Mouse (Mus musculus): Measurements from ENCODE around the gene Pcnx4. TPM values are rescaled to one million over a fixed set of nuclear protein-coding genes. Genes with fewer than 3 reads are reported as not detected.
A peak's percentile ranks its signal among the peaks of the same experiment; 100 is the strongest.

Pcnx4 gene
- 12.0 and 12.3 TPM in 2 replicates for polyA plus RNA-seq (2015; fragmentation: Nextera tagmentation; extraction: Ambion mirVana)

- 0% methylated on average over 45 of the region's 45 CpGs for WGBS
- ATAC-seq (ENCODE audit: insufficient number of reproducible peaks, low FRiP score, low TSS enrichment, low read depth): peak; percentile 98
- Histone ChIP-seq H3K36me3 (no peaks in the 10 kb centered on the region), H3K9ac (peak within 1 kb of the TSS; percentile 63), H3K4me1 (peaks cover 7% of the 10 kb centered on the region; the same call in 1 of the 2 replicates), H3K27ac (replicated peaks) (peak within 1 kb of the TSS; percentile 79), H3K4me3 (replicated peaks) (peak within 1 kb of the TSS; percentile 78), H3K27me3 (no peaks in the 10 kb centered on the region), H3K4me2 (replicated peaks) (peak within 1 kb of the TSS; percentile 61), H3K9me3 (replicated peaks) (no peaks in the 10 kb centered on the region)
Measured at GRCm38 (mm10) chr12:72536021-72536597, at the start of gene Pcnx4. Gene Pcnx4 (plus strand): TSS chr12:72536383.

GRCm38 (mm10) chr12:72487498-72487897, 48.7 kb upstream of the Pcnx4 start:
- H3K27ac ChIP-seq (replicated peaks): no peak overlapping the region
- no peaks in the 10 kb centered on the region for H3K36me3 ChIP-seq
- no peak overlapping the region for H3K4me2 ChIP-seq (replicated peaks)
- H3K27me3 ChIP-seq: no peaks in the 10 kb centered on the region
- no peak overlapping the region for H3K4me3 ChIP-seq (replicated peaks)
- 70% methylated on average over 3 of the region's 3 CpGs for WGBS
- H3K4me1 ChIP-seq: no peaks in the 10 kb centered on the region; the same call in 1 of the 2 replicates
- ATAC-seq (ENCODE audit: insufficient number of reproducible peaks, low FRiP score, low TSS enrichment, low read depth): no peak
- no peak overlapping the region for H3K9ac ChIP-seq
- no peaks in the 10 kb centered on the region for H3K9me3 ChIP-seq (replicated peaks)

- H3K27ac ChIP-seq (replicated peaks): no peak overlapping the region
- WGBS: 82% methylated on average over 3 of the region's 3 CpGs
Measured at GRCm38 (mm10) chr12:72489995-72490394, 46.2 kb upstream of the Pcnx4 start.

GRCm38 (mm10) chr12:72491063-72491719, 45.0 kb upstream of the Pcnx4 start:
- Histone ChIP-seq H3K9me3 (replicated peaks) (no peaks in the 10 kb centered on the region), H3K27ac (replicated peaks) (no peak overlapping the region), H3K27me3 (no peaks in the 10 kb centered on the region), H3K9ac (no peak overlapping the region), H3K4me3 (replicated peaks) (no peak overlapping the region), H3K4me2 (replicated peaks) (no peak overlapping the region), H3K4me1 (no peaks in the 10 kb centered on the region), H3K36me3 (no peaks in the 10 kb centered on the region)
- WGBS: 54% methylated on average over 3 of the region's 3 CpGs
- no peak for ATAC-seq (ENCODE audit: insufficient number of reproducible peaks, low FRiP score, low TSS enrichment, low read depth)

More at GRCm38 (mm10) chr12:72489995-72490394, 46.2 kb upstream of the Pcnx4 start:
- Histone ChIP-seq H3K9ac (no peak overlapping the region), H3K4me1 (no peaks in the 10 kb centered on the region; the same call in 1 of the 2 replicates), H3K4me3 (replicated peaks) (no peak overlapping the region), H3K36me3 (no peaks in the 10 kb centered on the region), H3K27me3 (no peaks in the 10 kb centered on the region), H3K4me2 (replicated peaks) (no peak overlapping the region), H3K9me3 (replicated peaks) (no peaks in the 10 kb centered on the region)
- ATAC-seq (ENCODE audit: insufficient number of reproducible peaks, low FRiP score, low TSS enrichment, low read depth): no peak

- no peaks in the 10 kb centered on the region for H3K27me3 ChIP-seq
- 70% methylated on average over 12 of the region's 12 CpGs for WGBS
Measured at GRCm38 (mm10) chr12:72496866-72497600, 39.1 kb upstream of the Pcnx4 start.

GRCm38 (mm10) chr12:72509606-72510005, 26.6 kb upstream of the Pcnx4 start:
- H3K27ac ChIP-seq (replicated peaks): no peak overlapping the region
- H3K9ac ChIP-seq: no peak overlapping the region
- WGBS: 39% methylated on average over 7 of the region's 7 CpGs
- no peaks in the 10 kb centered on the region for H3K9me3 ChIP-seq (replicated peaks)
- H3K27me3 ChIP-seq: no peaks in the 10 kb centered on the region
- H3K4me2 ChIP-seq (replicated peaks): no peak overlapping the region
- H3K4me3 ChIP-seq (replicated peaks): no peak overlapping the region
- H3K36me3 ChIP-seq: no peaks in the 10 kb centered on the region
- no peaks in the 10 kb centered on the region for H3K4me1 ChIP-seq
- ATAC-seq (ENCODE audit: insufficient number of reproducible peaks, low FRiP score, low TSS enrichment, low read depth): no peak

More at GRCm38 (mm10) chr12:72496866-72497600, 39.1 kb upstream of the Pcnx4 start:
- Histone ChIP-seq H3K4me3 (replicated peaks) (no peak overlapping the region), H3K9ac (no peak overlapping the region), H3K4me2 (replicated peaks) (no peak overlapping the region), H3K27ac (replicated peaks) (no peak overlapping the region), H3K36me3 (no peaks in the 10 kb centered on the region), H3K9me3 (replicated peaks) (no peaks in the 10 kb centered on the region), H3K4me1 (no peaks in the 10 kb centered on the region)
- ATAC-seq (ENCODE audit: insufficient number of reproducible peaks, low FRiP score, low TSS enrichment, low read depth): no peak

- Histone ChIP-seq H3K4me1 (no peaks in the 10 kb centered on the region), H3K27me3 (no peaks in the 10 kb centered on the region), H3K36me3 (no peaks in the 10 kb centered on the region), H3K9ac (no peak overlapping the region), H3K4me3 (replicated peaks) (no peak overlapping the region), H3K27ac (replicated peaks) (no peak overlapping the region), H3K4me2 (replicated peaks) (no peak overlapping the region), H3K9me3 (replicated peaks) (no peaks in the 10 kb centered on the region)
- ATAC-seq (ENCODE audit: insufficient number of reproducible peaks, low FRiP score, low TSS enrichment, low read depth): no peak
- 59% methylated on average over 3 of the region's 3 CpGs for WGBS
Measured at GRCm38 (mm10) chr12:72515446-72515845, 20.7 kb upstream of the Pcnx4 start.

GRCm38 (mm10) chr12:72518114-72518728, 18.0 kb upstream of the Pcnx4 start:
- H3K9me3 ChIP-seq (replicated peaks): no peaks in the 10 kb centered on the region
- no peak overlapping the region for H3K4me3 ChIP-seq (replicated peaks)
- no peak overlapping the region for H3K4me2 ChIP-seq (replicated peaks)
- no peaks in the 10 kb centered on the region for H3K36me3 ChIP-seq
- H3K27ac ChIP-seq (replicated peaks): no peak overlapping the region
- no peaks in the 10 kb centered on the region for H3K27me3 ChIP-seq
- 85% methylated on average over 12 of the region's 12 CpGs for WGBS
- no peak for ATAC-seq (ENCODE audit: insufficient number of reproducible peaks, low FRiP score, low TSS enrichment, low read depth)
- no peaks in the 10 kb centered on the region for H3K4me1 ChIP-seq
- no peak overlapping the region for H3K9ac ChIP-seq

GRCm38 (mm10) chr12:72519352-72519751, 16.8 kb upstream of the Pcnx4 start:
- no peaks in the 10 kb centered on the region for H3K36me3 ChIP-seq
- ATAC-seq (ENCODE audit: insufficient number of reproducible peaks, low FRiP score, low TSS enrichment, low read depth): no peak
- no peaks in the 10 kb centered on the region for H3K9me3 ChIP-seq (replicated peaks)
- no peak overlapping the region for H3K9ac ChIP-seq
- no peaks in the 10 kb centered on the region for H3K4me1 ChIP-seq
- no peak overlapping the region for H3K4me2 ChIP-seq (replicated peaks)
- no peaks in the 10 kb centered on the region for H3K27me3 ChIP-seq
- WGBS: 68% methylated on average over 9 of the region's 9 CpGs
- H3K4me3 ChIP-seq (replicated peaks): no peak overlapping the region
- no peak overlapping the region for H3K27ac ChIP-seq (replicated peaks)

GRCm38 (mm10) chr12:72519855-72520254, 16.3 kb upstream of the Pcnx4 start:
- H3K4me1 ChIP-seq: no peaks in the 10 kb centered on the region
- no peak overlapping the region for H3K27ac ChIP-seq (replicated peaks)
- no peak overlapping the region for H3K4me3 ChIP-seq (replicated peaks)
- no peak overlapping the region for H3K9ac ChIP-seq
- no peaks in the 10 kb centered on the region for H3K36me3 ChIP-seq
- no peak for ATAC-seq (ENCODE audit: insufficient number of reproducible peaks, low FRiP score, low TSS enrichment, low read depth)
- WGBS: 81% methylated on average over 5 of the region's 5 CpGs
- no peak overlapping the region for H3K4me2 ChIP-seq (replicated peaks)
- no peaks in the 10 kb centered on the region for H3K9me3 ChIP-seq (replicated peaks)
- no peaks in the 10 kb centered on the region for H3K27me3 ChIP-seq

GRCm38 (mm10) chr12:72520645-72521044, 15.5 kb upstream of the Pcnx4 start:
- Histone ChIP-seq H3K36me3 (no peaks in the 10 kb centered on the region), H3K27me3 (no peaks in the 10 kb centered on the region), H3K27ac (replicated peaks) (no peak overlapping the region), H3K4me1 (no peaks in the 10 kb centered on the region), H3K4me2 (replicated peaks) (no peak overlapping the region), H3K9ac (no peak overlapping the region), H3K4me3 (replicated peaks) (no peak overlapping the region), H3K9me3 (replicated peaks) (no peaks in the 10 kb centered on the region)
- 3% methylated on average over 2 of the region's 2 CpGs for WGBS
- no peak for ATAC-seq (ENCODE audit: insufficient number of reproducible peaks, low FRiP score, low TSS enrichment, low read depth)
